Mouse (Mus musculus): ENCODE results near the gene Tns4. TPM values are rescaled to one million over a fixed set of nuclear protein-coding genes. Genes with fewer than 3 reads are reported as not detected.

The Tns4 gene
- 0.06 and 0.08 TPM in 2 replicates for polyA plus RNA-seq (2021; fragmentation: Nextera tagmentation)
- long read RNA-seq, experiment 1, partial matches to known transcripts = 1 of 1 reads
- long read RNA-seq, experiment 1, other reads (novel, unspliced or antisense) = 0 of 1 reads
- long read RNA-seq, experiment 2 = 0 reads

GRCm38 (mm10) chr11:99089077-99089601, at the start of gene Tns4:
Gene Tns4 (minus strand): TSS chr11:99089306.

GRCm38 (mm10) chr11:99041051-99041729, 47.9 kb downstream of the Tns4 start, which contains the start of gene Igfbp4:
Gene Igfbp4 (plus strand): TSS chr11:99041244.

GRCm38 (mm10) chr11:99023500-99024467, 65.3 kb downstream of the Tns4 start, which contains the start of gene Top2a:
Gene Top2a (minus strand): TSS chr11:99024189.

Other genes with a start within 250 kb of the Tns4 start
- 5.2 and 5.3 TPM in 2 replicates for gene Wipf2, start 225.7 kb downstream of the Tns4 start, polyA plus RNA-seq (2021; fragmentation: Nextera tagmentation)
- 0.16 and 0.21 TPM in 2 replicates for gene Cdc6, start 181.5 kb downstream of the Tns4 start, polyA plus RNA-seq (2021; fragmentation: Nextera tagmentation)
- gene Rara, start 161.5 kb downstream of the Tns4 start, polyA plus RNA-seq (2021; fragmentation: Nextera tagmentation) = 1.5 and 4.5 TPM in 2 replicates
- 1.6 and 3.8 TPM in 2 replicates for gene Gjd3, start 106.3 kb downstream of the Tns4 start, polyA plus RNA-seq (2021; fragmentation: Nextera tagmentation)
- 0.59 and 0.89 TPM in 2 replicates for gene Top2a, start 65.1 kb downstream of the Tns4 start, polyA plus RNA-seq (2021; fragmentation: Nextera tagmentation)
- gene Igfbp4, start 48.1 kb downstream of the Tns4 start, polyA plus RNA-seq (2021; fragmentation: Nextera tagmentation) = 95.6 and 116 TPM in 2 replicates
- 0.13 TPM in 1 of 2 replicates, not detected in the other for gene Ccr7, start 65.8 kb upstream of the Tns4 start, polyA plus RNA-seq (2021; fragmentation: Nextera tagmentation)
- gene Smarce1, start 141.7 kb upstream of the Tns4 start, polyA plus RNA-seq (2021; fragmentation: Nextera tagmentation) = 31.1 and 43.0 TPM in 2 replicates
- gene Krt222, start 154.8 kb upstream of the Tns4 start, polyA plus RNA-seq (2021; fragmentation: Nextera tagmentation) = 16.5 and 18.7 TPM in 2 replicates
- gene Krt24, start 196.0 kb upstream of the Tns4 start, polyA plus RNA-seq (2021; fragmentation: Nextera tagmentation) = not detected in 2 replicates
- gene Krt25, start 233.6 kb upstream of the Tns4 start, polyA plus RNA-seq (2021; fragmentation: Nextera tagmentation) = not detected in 2 replicates
- 0.05 TPM in 1 of 2 replicates, not detected in the other for gene Krt26, start 248.7 kb upstream of the Tns4 start, polyA plus RNA-seq (2021; fragmentation: Nextera tagmentation)

Data from left cerebral cortex, adult 6 months (tissue).